Mouse (Mus musculus): ENCODE measurements at regions not wholly inside any gene's neighbourhood (a gene's known extent, or its start where the extent isn't known, plus 50 kb on each side); places are given as distances from the start of the nearest gene placed in this dataset.

- in situ Hi-C loops (cut with MboI; ENCODE audit: low pct_ligation_motif_present, low pct_unique_long_range_greater_than_20kb, low sequenced_read_pairs): no loop called here
- no peak for TF ChIP-seq NELFE (IDR thresholded peaks at IDR 0.05; ENCODE audit: low read depth, low read length)
- no peak for TF ChIP-seq POLR2AphosphoS2 (IDR thresholded peaks at IDR 0.05; ENCODE audit: low read depth, low read length)
- no peak for TF ChIP-seq MXI1 (IDR thresholded peaks at IDR 0.05; ENCODE audit: low read depth, low read length)
- TF ChIP-seq USF1 (IDR thresholded peaks at IDR 0.05; ENCODE audit: low read depth, low read length): no peak
- no peak for TF ChIP-seq ELF1 (IDR thresholded peaks at IDR 0.05; ENCODE audit: low read depth, low read length)
- no peak for TF ChIP-seq EP300 (IDR thresholded peaks at IDR 0.05; ENCODE audit: low read length)
- TF ChIP-seq HCFC1 (IDR thresholded peaks at IDR 0.05; ENCODE audit: low read depth, low read length): no peak
- TF ChIP-seq ZC3H11A (IDR thresholded peaks at IDR 0.05; ENCODE audit: low read depth, low read length): no peak
- TF ChIP-seq UBTF (IDR thresholded peaks at IDR 0.05; ENCODE audit: low read depth, low read length): no peak
- TF ChIP-seq TBP (conservative IDR thresholded peaks at IDR 0.05; ENCODE audit: low read depth, low read length): no peak
- TF ChIP-seq MAZ (IDR thresholded peaks at IDR 0.05; ENCODE audit: low read depth, low read length): no peak
- TF ChIP-seq BHLHE40 (IDR thresholded peaks at IDR 0.05; ENCODE audit: low read depth, low read length): no peak
- TF ChIP-seq POLR2A (IDR thresholded peaks at IDR 0.05; ENCODE audit: low read depth, low read length): no peak
- no peak for TF ChIP-seq CHD2 (IDR thresholded peaks at IDR 0.05; ENCODE audit: low read length)
- TF ChIP-seq ETS1 (conservative IDR thresholded peaks at IDR 0.05; ENCODE audit: low read depth, low read length): no peak
- TF ChIP-seq USF2 (conservative IDR thresholded peaks at IDR 0.05; ENCODE audit: low read depth, low read length): no peak
- TF ChIP-seq TCF12 (IDR thresholded peaks at IDR 0.05; ENCODE audit: low read depth, low read length): no peak
- no peak overlapping the region for H3K27ac ChIP-seq (ENCODE audit: insufficient read depth, low read depth)
- no peaks in the 10 kb centered on the region for H3K4me1 ChIP-seq (ENCODE audit: control insufficient read depth in 1 of 2, insufficient read depth in 2 of 2)
- H3K4me2 ChIP-seq (ENCODE audit: insufficient read depth, low read depth, poor library complexity, severe bottlenecking): no peak overlapping the region
- H3K36me3 ChIP-seq (replicated peaks in 1 of 2; ENCODE audit: control insufficient read depth in 1 of 2, insufficient read depth in 1 of 2, low read length in 1 of 2): no peaks in the 10 kb centered on the region
- no peaks in the 10 kb centered on the region for H3K27me3 ChIP-seq (replicated peaks)
- peaks cover 57% of the 10 kb centered on the region for H3K9me3 ChIP-seq (replicated peaks; ENCODE audit: low read length)
- H3K4me3 ChIP-seq (replicated peaks in 1 of 3; ENCODE audit: low read depth in 2 of 3, low read length in 2 of 3, poor library complexity in 1 of 3): no peak overlapping the region
- no peaks in the 10 kb centered on the region for H3K79me2 ChIP-seq (replicated peaks; ENCODE audit: control insufficient read depth, extremely low read depth, insufficient read depth, poor library complexity, severe bottlenecking)
- dilution Hi-C loops (cut with MboI; ENCODE audit: extremely low pct_ligation_motif_present, extremely low pct_unique_long_range_greater_than_20kb, low sequenced_read_pairs): no loop called here
- H3K9ac ChIP-seq (ENCODE audit: insufficient read depth, low read depth): no peak overlapping the region
- no peak for DNase-seq (ENCODE audit: extremely low read depth)
Measured at GRCm38 (mm10) chr15:69273518-69273917, 2772.8 kb upstream of the Lrrc6 start.

- Histone ChIP-seq H3K9ac (ENCODE audit: insufficient read depth, low read depth) (no peak overlapping the region), H3K36me3 (replicated peaks in 1 of 2; ENCODE audit: control insufficient read depth in 1 of 2, insufficient read depth in 1 of 2, low read length in 1 of 2) (no peaks in the 10 kb centered on the region), H3K4me1 (ENCODE audit: control insufficient read depth in 1 of 2, insufficient read depth in 2 of 2) (no peaks in the 10 kb centered on the region), H3K9me3 (replicated peaks; ENCODE audit: low read length) (peaks cover 54% of the 10 kb centered on the region), H3K4me3 (replicated peaks in 1 of 3; ENCODE audit: low read depth in 2 of 3, low read length in 2 of 3, poor library complexity in 1 of 3) (no peak overlapping the region), H3K27ac (ENCODE audit: insufficient read depth, low read depth) (no peak overlapping the region), H3K27me3 (replicated peaks) (no peaks in the 10 kb centered on the region), H3K79me2 (replicated peaks; ENCODE audit: control insufficient read depth, extremely low read depth, insufficient read depth, poor library complexity, severe bottlenecking) (no peaks in the 10 kb centered on the region), H3K4me2 (ENCODE audit: insufficient read depth, low read depth, poor library complexity, severe bottlenecking) (no peak overlapping the region)
- dilution Hi-C loops (cut with MboI; ENCODE audit: extremely low pct_ligation_motif_present, extremely low pct_unique_long_range_greater_than_20kb, low sequenced_read_pairs) (no loop called here), in situ Hi-C loops (cut with MboI; ENCODE audit: low pct_ligation_motif_present, low pct_unique_long_range_greater_than_20kb, low sequenced_read_pairs) (no loop called here)
- no peak for TF ChIP-seq RCOR1 (conservative IDR thresholded peaks at IDR 0.05; ENCODE audit: low read depth, low read length)
- no peak for TF ChIP-seq ZC3H11A (IDR thresholded peaks at IDR 0.05; ENCODE audit: low read depth, low read length)
- no peak for TF ChIP-seq MAX (IDR thresholded peaks at IDR 0.05; ENCODE audit: low read length)
- no peak for TF ChIP-seq HCFC1 (IDR thresholded peaks at IDR 0.05; ENCODE audit: low read depth, low read length)
- no peak for TF ChIP-seq MXI1 (IDR thresholded peaks at IDR 0.05; ENCODE audit: low read depth, low read length)
- TF ChIP-seq NRF1 (IDR thresholded peaks at IDR 0.05; ENCODE audit: low read depth, low read length): no peak
- TF ChIP-seq BHLHE40 (IDR thresholded peaks at IDR 0.05; ENCODE audit: low read depth, low read length): no peak
- no peak for TF ChIP-seq SIN3A (IDR thresholded peaks at IDR 0.05; ENCODE audit: low read length)
- TF ChIP-seq JUND (conservative IDR thresholded peaks at IDR 0.05; ENCODE audit: low read depth, low read length): no peak
- no peak for DNase-seq (ENCODE audit: extremely low read depth)
Measured at GRCm38 (mm10) chr15:69261940-69262339, 2761.2 kb upstream of the Lrrc6 start.
